Mouse (Mus musculus): Measurements from ENCODE around the gene Ppp1r9b. TPM values are rescaled to one million over a fixed set of nuclear protein-coding genes. Genes with fewer than 3 reads are reported as not detected.

Ppp1r9b gene
- polyA plus RNA-seq (2012; fragmentation: generic; extraction: Trizol) = 10 to 100 TPM; 26.4 to 89.0 TPM

DNA sequence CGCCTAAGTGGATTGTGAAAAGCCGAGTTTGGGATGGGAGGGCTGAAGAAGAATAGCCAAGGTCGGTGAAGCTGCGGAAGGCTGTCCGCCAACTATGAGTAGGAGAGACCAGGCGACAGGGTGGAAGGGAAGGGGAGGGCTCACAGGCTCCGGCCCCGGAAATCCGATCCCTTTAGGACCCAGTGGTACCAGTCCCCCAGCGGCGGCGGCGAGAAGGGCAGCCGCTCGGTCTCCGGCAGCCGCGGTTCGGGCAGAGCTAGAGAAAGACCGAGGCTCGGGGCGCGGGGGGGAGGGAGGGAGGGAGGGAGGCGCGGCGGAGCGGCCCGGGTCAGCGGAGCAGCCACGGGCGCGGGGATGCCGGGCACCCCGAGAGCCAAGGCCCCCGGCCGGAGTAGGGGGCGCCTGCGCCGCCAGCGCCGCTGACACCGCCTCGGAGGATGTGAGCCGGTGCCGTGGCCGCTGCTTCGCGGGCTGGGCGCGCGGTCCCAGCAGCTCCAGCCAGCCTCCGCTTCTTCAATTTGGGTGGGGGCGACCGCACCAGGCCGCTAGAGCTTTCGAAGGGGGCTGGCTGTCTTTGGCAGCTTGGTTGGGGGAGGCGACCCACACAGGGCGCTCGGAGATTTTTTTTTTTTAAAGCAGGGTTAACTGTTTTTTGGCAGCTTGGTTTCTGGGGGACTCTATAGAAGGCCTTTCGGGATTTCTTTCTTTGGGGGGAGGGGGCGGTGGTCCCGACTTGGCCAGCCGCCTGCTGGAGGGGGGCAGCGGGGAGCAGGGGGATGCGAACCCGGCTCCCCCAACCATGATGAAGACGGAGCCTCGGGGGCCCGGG lies at the start of gene Ppp1r9b:
Gene Ppp1r9b (plus strand): TSS at position 287 of the 829 bp plus-strand sequence.

DNA sequence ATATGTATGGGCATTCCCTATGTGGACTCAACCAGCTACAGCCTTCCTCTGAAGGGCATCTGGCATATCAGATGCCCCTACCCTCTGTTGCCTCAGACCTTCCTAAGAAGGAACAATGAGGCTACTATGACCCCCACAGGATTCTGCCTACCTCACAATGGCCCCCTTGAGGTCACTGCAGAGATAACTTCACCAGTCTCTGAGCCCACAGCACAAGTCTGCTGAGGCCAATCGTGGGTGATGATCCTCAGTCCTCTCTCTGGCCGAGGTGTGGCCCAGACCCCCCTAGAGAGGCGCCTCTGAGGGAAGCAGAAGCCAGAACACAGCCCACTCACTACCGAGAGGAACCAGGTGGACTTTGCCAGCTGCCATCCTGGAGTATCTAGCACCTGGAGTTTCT lies 23.4 kb upstream of the Ppp1r9b start, which contains the start of gene Hils1:
Gene Hils1 (plus strand): TSS at position 175 of the 400 bp plus-strand sequence.

DNA sequence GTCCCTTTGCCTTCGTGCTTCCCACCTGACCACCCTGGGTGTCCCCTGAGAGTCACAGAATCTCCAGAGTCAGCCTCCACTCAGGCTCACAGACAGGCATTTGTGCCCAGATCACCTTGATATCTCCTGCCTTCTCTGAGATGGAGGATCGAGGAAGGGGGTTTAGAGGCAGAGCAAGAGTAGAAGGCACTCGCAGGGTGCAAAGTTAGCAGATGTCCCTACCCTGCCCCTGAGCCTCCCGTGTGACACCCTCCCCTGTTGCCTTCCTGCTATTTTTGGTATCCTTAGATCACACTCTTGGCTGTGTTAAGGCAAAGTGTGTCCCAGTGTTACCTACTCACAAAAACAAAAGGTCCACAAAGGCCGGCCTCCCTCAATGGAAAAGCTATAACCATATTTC lies 14.6 kb upstream of the Ppp1r9b start, which contains the start of gene Sgca:
Gene Sgca (minus strand): TSS at position 129 of the 400 bp plus-strand sequence.

DNA sequence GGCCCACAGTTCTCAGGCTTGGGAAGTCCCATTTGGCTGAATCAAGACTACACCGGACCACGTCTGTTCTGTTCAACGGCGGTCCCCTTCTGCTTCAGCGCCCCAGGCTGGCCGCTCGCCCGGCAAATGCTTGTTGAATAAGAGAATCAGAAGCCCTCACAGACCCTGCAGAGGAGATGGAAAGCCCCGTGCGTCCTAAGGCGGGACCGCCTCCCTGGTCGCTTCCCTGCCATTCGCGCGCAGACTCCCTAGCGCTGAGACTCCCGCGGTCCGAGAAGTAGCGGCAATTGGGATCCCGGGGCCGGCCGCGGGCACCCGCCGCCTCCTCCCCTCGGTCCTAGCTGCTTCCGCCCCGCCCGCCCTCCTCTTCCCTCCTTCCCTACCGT lies 18.8 kb downstream of the Ppp1r9b start, which contains the start of gene Samd14:
Gene Samd14 (plus strand): TSS at position 251 of the 386 bp plus-strand sequence.

DNA sequence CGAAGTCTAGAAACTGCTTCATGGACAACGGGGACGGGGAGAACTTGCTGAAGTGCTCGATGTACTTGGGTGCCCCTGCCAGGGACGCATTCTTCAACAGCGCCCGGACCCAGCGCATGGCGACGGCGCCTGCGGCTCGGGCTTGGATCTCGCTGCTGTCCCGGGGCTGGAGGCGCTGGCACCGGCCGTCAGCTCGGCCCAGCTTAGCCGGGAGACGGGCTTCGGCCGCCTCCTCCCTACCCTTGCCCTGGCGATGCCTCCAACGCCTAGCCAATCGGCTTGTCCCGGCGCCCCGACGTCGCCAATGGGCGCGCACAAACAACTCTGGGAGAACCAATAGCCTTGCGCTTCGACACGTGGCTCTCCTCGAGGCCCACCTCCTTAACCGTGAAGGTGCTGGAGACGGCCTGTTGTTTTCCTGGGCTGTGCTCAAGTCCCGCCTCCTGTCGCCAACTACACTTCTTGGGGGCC lies 50.3 kb downstream of the Ppp1r9b start, which contains the start of gene Pdk2:
Gene Pdk2 (minus strand): TSS at position 216 of the 471 bp plus-strand sequence.

Other genes with a start within 250 kb of the Ppp1r9b start
- gene Cdc34b, start 249.3 kb upstream of the Ppp1r9b start, polyA plus RNA-seq (2012; fragmentation: generic; extraction: Trizol) = under 1 TPM; 0.05 to 0.19 TPM
- gene Tmem92, start 208.3 kb upstream of the Ppp1r9b start, polyA plus RNA-seq (2012; fragmentation: generic; extraction: Trizol) = not detected
- gene Col1a1, start 54.8 kb upstream of the Ppp1r9b start, polyA plus RNA-seq (2012; fragmentation: generic; extraction: Trizol) = 1,000 to 10,000 TPM in 1 of 2 experiments, 100 to 1,000 TPM in 1; 307 to 2,727 TPM
- gene Hils1, start 23.4 kb upstream of the Ppp1r9b start, polyA plus RNA-seq (2012; fragmentation: generic; extraction: Trizol) = not detected
- gene Sgca, start 14.7 kb upstream of the Ppp1r9b start, polyA plus RNA-seq (2012; fragmentation: generic; extraction: Trizol) = 1 to 10 TPM; 2.7 to 3.4 TPM
- 10 to 100 TPM; 15.7 to 73.7 TPM for gene Samd14, start 18.8 kb downstream of the Ppp1r9b start, polyA plus RNA-seq (2012; fragmentation: generic; extraction: Trizol)
- 10 to 100 TPM in 1 of 2 experiments, 1 to 10 TPM in 1; 3.9 to 42.1 TPM for gene Pdk2, start 50.3 kb downstream of the Ppp1r9b start, polyA plus RNA-seq (2012; fragmentation: generic; extraction: Trizol)
- gene Itga3, start 85.8 kb downstream of the Ppp1r9b start, polyA plus RNA-seq (2012; fragmentation: generic; extraction: Trizol) = 10 to 100 TPM; 11.2 to 14.5 TPM
- gene Dlx3, start 129.1 kb downstream of the Ppp1r9b start, polyA plus RNA-seq (2012; fragmentation: generic; extraction: Trizol) = under 1 TPM in 1 of 2 experiments, not detected in 1; 0.02 TPM
- gene Dlx4, start 155.2 kb downstream of the Ppp1r9b start, polyA plus RNA-seq (2012; fragmentation: generic; extraction: Trizol) = under 1 TPM; 0.04 to 0.09 TPM

All from C3H10T1/2 (cell line).